Mouse (Mus musculus): Measurements from ENCODE around the gene Ibsp. TPM values are rescaled to one million over a fixed set of nuclear protein-coding genes. Genes with fewer than 3 reads are reported as not detected.

The Ibsp gene
- not detected for total RNA-seq (2021)
- long read RNA-seq, experiment 1, result 0 reads
- long read RNA-seq, experiment 2, result 0 reads

GRCm38 (mm10) chr5:104298994-104299393, at the start of gene Ibsp:
TSS of gene Ibsp (plus strand) at chr5:104299171.
- no peak for DNase-seq

DNA sequence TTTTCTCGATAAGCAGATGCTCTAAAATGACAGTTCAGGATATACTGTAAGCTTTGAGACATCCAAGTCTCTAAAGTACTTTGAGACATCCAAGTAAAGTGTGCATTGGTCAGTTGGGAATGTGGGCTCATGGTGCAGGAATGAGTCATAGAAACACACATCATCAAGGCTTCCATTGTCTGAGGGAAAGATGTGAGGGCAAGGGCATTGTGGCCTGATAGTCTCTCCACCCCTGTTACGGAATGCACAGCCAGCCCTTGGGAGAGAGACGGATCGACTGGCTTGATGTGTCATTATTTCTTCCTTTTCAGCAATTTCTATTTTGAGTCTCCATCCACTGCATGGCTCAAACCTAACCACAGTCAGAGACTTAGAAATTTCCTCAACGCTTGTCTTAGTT, 47.2 kb upstream of the Ibsp start:
- DNase-seq, result no peak

DNA sequence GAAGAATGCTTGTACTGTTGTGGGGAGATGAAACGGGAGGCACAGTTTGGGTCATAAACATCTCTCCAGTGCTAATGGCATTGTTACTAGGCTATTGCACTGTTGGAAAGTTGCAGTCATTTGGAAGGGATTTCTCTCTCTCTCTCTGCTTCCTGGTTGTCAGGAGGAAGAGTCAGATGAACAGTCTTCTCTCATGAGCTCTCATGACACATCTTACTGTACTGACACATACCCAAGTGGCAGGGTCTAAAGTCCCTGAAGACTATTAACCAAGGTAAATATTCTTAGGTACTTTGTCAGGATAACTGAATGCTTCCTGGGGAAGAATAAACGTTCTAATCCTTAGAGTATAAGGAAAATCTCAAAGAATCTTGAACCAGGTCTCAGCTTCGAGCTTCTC, 42.4 kb upstream of the Ibsp start:
- no peak for DNase-seq

DNA sequence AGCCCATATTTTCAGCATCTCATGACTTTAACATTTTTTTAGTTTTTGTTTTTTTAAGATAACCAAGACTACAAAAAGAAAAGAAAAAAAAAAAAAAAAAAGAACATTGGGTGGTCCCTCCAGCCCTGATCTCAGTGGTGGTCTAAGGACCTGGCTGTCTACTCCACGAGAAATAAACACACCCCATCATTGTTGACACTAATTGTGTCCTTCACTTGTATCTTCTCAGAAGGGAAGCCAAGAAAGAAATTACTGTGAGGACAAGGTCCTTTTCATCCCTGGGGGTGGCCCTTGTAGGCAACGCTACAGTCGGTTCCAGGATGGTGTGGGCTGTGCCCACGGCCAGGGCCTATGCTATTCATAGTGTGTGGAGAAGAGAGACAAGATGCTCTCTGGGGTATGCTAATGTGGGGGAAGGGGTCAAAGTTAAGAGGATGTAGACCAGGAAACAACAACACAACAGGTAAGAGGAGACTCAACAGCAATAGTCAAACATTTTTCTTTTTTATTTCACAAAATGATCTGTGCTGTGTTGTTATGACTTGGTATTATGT, 37.0 kb upstream of the Ibsp start:
- no peak for DNase-seq

DNA sequence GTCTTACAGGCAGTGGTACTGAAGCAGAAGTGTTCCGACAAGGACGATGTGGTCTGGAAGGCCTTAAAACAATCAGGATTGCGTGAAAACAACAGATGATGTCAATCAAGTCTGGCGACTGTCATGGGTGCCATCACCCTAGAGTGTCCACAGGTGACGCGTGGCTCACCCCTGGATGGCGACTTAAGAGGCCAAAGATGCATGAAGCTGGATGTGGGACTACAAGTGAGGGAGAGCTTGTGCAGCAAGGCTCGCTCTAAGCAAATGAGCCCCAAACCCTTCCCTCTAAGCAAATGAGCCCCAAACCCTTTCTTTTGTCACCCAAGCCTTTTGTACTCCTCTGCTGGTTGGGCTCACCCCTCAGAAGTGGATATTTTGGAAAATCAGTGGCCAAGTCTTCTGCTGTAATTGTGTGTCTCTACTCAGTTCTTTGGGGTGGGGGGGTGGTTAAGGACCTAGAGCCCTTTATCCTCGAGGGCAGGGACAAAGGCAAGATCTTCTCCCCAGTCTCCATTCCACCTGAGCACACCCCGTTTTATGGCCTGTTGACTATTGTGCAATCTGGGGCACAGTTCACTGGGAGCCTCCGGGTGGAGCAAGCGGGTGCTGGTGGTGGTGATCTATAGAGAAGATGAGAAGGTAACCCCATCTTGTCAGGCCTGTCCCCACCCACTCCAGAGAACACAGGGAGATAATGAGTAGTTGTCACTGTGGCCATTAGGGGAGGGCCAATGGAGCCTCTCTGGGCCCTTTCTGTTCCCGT, 35.8 kb upstream of the Ibsp start:
- DNase-seq, result peak in 1 of 2 experiments; percentile 6

- no peak for DNase-seq
Observed at GRCm38 (mm10) chr5:104294201-104294600, 4.8 kb upstream of the Ibsp start.

DNA sequence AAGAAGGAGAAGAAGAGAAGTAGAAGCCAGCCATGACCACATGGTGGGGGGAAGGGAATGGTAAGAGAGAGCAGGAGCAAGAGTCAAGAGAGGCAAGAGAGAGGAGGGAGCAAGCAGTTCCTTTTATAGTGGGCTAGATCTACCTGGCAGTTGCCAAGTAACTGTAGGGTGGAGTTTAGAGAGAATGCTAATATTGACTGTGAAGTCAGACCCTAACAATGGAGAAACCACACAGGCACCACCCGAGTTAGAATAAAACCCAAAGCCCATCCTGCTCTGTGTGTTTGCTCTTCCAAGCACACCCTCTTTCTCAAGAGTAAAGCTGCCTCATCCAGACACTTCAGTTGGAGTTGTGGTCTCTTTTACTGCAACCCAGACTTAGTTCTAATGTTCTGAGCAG, 15.1 kb downstream of the Ibsp start:
- DNase-seq, result no peak

GRCm38 (mm10) chr5:104325029-104325428, 26.1 kb downstream of the Ibsp start, which contains the start of gene Mepe:
TSS of gene Mepe (plus strand) at chr5:104325329.
- DNase-seq, result no peak

- no peak for DNase-seq
Observed at GRCm38 (mm10) chr5:104326884-104327283, 27.9 kb downstream of the Ibsp start.

- DNase-seq, result no peak
Observed at GRCm38 (mm10) chr5:104327389-104327788, 28.4 kb downstream of the Ibsp start.

- no peak for DNase-seq
Observed at GRCm38 (mm10) chr5:104327876-104328275, 28.9 kb downstream of the Ibsp start.

- no peak for DNase-seq
Observed at GRCm38 (mm10) chr5:104328317-104328850, 29.4 kb downstream of the Ibsp start.

DNA sequence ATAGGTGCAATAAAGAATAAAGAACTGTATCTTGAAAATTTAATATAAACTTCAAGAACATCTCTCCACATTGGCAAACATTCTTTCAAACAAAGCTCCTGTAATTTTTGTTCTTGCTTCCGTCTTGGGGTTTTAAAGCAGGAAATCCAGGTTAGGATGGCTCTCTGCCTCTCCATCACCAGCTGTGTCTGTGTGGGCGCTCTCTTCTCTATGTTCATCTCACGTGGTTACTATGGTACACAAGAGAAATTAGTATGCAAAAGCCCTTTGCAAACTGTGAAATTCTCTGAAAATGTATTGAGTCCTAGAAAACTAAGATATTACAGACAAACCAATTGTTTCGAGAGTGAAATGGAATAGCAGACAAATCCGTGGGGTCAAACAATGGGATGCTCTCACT, 30.4 kb downstream of the Ibsp start:
- DNase-seq, result no peak

GRCm38 (mm10) chr5:104330088-104330487, 31.1 kb downstream of the Ibsp start:
- no peak for DNase-seq

- no peak for DNase-seq
Observed at GRCm38 (mm10) chr5:104332296-104332695, 33.3 kb downstream of the Ibsp start.

DNA sequence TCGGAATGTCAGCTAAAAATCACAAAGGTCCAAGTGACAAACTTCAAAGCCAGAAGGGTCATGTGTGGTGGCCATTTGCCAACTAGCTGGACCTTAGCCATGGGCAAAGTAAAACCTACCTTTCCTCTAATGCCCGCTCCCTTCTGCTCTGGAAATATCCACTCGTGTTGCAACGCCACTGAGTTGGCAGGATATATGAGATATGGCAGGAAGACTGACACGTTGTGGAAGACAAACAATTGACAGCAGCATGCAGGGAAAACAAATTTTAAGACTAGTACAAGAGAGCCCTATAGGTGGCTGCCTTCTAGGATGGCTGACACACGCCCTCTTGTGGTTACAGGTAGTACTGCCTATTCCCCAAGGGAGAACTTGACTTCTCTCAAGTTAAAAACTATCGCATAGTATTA, 34.3 kb downstream of the Ibsp start:
- DNase-seq, result peak; percentile 66 to 71

DNA sequence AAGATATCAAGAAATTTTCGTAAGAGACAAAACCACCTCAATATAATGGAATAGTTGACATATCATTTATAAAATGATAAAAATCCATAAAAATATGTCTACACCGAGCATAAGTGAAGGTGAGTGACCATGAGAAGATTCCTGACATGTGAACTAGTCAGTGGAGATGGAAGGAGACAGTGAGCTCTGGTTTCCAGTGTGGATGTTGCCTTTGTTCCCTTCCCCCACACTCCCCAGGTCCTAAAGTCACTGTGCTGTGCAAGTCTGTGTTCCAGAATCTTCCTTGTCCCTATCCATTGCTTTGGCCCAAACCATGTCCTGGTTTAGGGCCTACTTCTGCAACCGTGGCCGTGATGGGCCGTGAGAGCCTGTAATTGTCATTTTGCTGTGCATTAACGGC, 34.7 kb downstream of the Ibsp start:
- DNase-seq, result no peak

DNA sequence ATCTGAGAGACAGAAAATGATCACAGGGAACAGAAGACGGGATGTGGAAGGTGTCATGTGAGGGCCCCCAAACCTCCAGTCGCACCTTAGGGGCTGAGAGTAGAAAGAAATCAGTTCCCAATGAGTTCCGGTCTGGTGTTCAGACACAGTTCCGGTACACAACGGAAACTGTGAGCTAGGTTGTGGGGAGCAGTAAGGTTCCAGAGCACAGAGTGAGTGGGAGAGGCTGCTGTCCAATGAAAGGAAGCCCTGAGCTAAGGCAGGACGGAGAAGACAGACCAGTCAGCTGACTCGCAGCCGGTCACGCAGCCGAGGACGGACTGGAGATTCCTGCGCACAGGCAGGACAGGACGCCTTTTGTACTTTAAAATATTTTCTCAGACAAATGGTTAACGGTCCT, 35.5 kb downstream of the Ibsp start:
- DNase-seq, result no peak

- DNase-seq, result no peak
Observed at GRCm38 (mm10) chr5:104335962-104336361, 37.0 kb downstream of the Ibsp start.

DNA sequence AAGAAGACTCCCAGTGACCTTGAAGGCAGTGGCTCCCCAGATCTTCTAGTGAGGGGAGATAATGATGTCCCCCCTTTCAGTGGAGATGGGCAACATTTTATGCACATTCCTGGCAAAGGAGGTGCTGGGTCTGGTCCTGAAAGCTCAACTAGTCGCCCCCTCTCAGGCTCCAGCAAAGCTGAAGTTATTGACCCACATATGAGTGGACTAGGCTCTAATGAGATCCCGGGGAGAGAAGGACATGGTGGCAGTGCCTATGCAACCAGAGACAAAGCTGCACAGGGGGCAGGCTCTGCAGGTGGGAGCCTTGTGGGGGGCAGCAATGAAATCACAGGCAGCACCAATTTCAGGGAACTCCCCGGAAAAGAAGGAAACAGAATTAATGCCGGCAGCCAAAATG, 38.5 kb downstream of the Ibsp start:
- DNase-seq, result no peak

- DNase-seq, result no peak
Observed at GRCm38 (mm10) chr5:104339009-104339408, 40.0 kb downstream of the Ibsp start.

DNA sequence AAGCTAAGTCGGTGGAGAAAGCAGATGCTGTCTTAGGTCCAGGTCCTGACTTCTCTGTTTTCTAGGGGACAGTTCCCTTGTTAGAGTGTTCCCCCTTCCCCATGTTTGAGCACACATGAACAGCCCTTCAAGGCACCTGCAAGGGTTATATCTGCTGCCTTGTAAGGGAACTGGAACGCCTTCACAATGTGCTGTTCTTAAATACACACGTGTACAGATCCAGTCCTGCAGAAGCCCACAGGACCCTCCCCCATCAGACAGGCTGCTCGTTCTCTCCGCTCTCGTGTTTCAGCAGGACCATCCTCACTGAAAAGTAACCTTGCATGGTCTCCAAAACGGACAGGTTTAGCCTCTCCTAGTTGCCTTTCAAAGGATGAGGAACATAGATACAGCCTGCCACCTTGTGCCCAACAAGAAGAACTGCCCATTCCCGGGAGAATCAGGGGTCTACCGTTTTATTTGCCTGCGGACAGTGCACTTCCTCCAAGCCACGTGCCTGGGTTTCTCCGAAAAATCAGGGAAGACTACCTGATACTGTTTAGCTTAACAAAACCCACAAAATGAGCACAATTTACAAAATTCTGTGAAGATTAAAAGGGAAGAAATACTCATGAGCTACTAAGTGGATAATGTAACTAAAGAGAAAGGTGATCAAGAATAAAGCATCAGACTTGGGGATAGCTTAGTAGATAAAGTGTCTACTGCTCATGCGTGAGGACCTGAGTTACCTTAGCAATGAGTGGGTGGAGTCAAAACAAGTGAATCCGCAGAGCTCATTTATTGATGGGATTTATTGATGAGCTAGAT, 40.9 kb downstream of the Ibsp start:
- peak; percentile 22 to 23 for DNase-seq

GRCm38 (mm10) chr5:104340513-104340829, 41.5 kb downstream of the Ibsp start:
- no peak for DNase-seq

Data from adrenal gland, postnatal 36 days (tissue).